Mouse (Mus musculus) midbrain, postnatal 0 days (tissue): ENCODE measurements at regions not wholly inside any gene's neighbourhood (a gene's known extent, or its start where the extent isn't known, plus 50 kb on each side); places are given as distances from the start of the nearest gene placed in this dataset.

Experiments
- ATAC-seq: fragments of 200-750 bp; cut with Nextera tagmentation; 2 replicates; pipeline ENCODE4 v1.8.0; 2017; ENCODE audit warnings: moderate number of reproducible peaks, mild to moderate bottlenecking, moderate TSS enrichment, moderate library complexity; ENCODE audit not compliant: low FRiP score
- DNase-seq: peaks from one replicate; pipeline ENCODE4 v3.0.0-alpha.2; 2015; ENCODE audit warnings: low spot score
- H3K27ac ChIP-seq: fragments of 300-500 bp; sonication (generic); 2 replicates; pipeline ENCODE4 v1.5.1; 2014; ENCODE audit warnings: low read depth, mild to moderate bottlenecking, low read length, mixed read lengths
- H3K27me3 ChIP-seq: fragments of 300-500 bp; sonication (generic); 2 replicates; pipeline ENCODE4 v1.6.1; 2014; ENCODE audit warnings: low read length, control low read depth, mixed read lengths; ENCODE audit not compliant: insufficient read depth
- H3K36me3 ChIP-seq: fragments of 300-500 bp; sonication (generic); 2 replicates; pipeline ENCODE4 v1.6.1; 2014; ENCODE audit warnings: low read length, control low read depth, mixed read lengths; ENCODE audit not compliant: insufficient read depth
- H3K4me1 ChIP-seq: fragments of 300-500 bp; sonication (generic); 2 replicates; pipeline ENCODE4 v1.6.1; 2014; ENCODE audit warnings: mild to moderate bottlenecking, control low read depth, antibody characterized with exemption, low read length, mixed read lengths; ENCODE audit not compliant: insufficient read depth
- H3K4me2 ChIP-seq: fragments of 300-500 bp; sonication (generic); 2 replicates; pipeline ENCODE4 v1.6.1; 2014; ENCODE audit warnings: low read depth, mild to moderate bottlenecking, low read length, mixed read lengths; ENCODE audit not compliant: poor library complexity, severe bottlenecking
- H3K4me3 ChIP-seq: fragments of 300-500 bp; sonication (generic); 2 replicates; pipeline ENCODE4 v1.5.1; 2014; ENCODE audit warnings: low read depth, mild to moderate bottlenecking, low read length, moderate library complexity
- H3K9ac ChIP-seq: fragments of 300-500 bp; sonication (generic); replicated peaks from 2 replicates; pipeline ENCODE4 v1.6.1; 2014; ENCODE audit warnings: mild to moderate bottlenecking, low read length, moderate library complexity, mixed read lengths; ENCODE audit not compliant: poor library complexity, severe bottlenecking
- H3K9me3 ChIP-seq: fragments of 300-500 bp; sonication (generic); 2 replicates; pipeline ENCODE4 v1.6.1; 2016; ENCODE audit warnings: low read length, control low read depth
- CTCF ChIP-seq: IDR thresholded peaks from 2 replicates; pipeline ENCODE4 v1.5.1; 2016; ENCODE audit warnings: antibody characterized with exemption, mild to moderate bottlenecking
- WGBS: fragments of 180-500 bp; shearing (Covaris S2); extraction: QIAGEN DNeasy Blood & Tissue Kit; methylation state at CpG from one replicate; pipeline ENCODE4 v1.1.7; 2014; 5-methylcytosine and 5-hydroxymethylcytosine counted together

DNA sequence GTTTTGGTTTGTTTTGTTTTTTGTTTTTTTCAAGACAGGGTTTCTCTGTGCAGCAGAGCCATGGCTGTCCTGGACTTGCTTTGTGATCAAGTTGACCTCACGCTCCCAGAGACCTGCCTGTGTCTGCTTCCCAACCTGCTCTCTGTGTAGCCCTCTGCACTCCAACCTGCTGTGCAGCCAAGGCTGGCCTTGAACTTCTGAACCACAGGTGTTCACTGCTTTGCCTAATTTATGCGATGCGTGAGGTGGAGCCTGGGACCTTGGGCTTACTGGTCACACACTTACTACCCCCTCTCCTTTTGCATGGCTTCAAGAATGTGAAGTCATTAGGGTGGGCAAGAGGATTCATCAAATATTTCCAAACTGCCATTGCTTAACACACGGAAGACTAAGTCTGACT lies 354.6 kb downstream of the Fam19a5 start:
- H3K9me3 ChIP-seq: no peaks in the 10 kb centered on the region
- DNase-seq: no peak
- no peak for ATAC-seq
- TF ChIP-seq CTCF: no peak
- H3K27me3 ChIP-seq: no peaks in the 10 kb centered on the region
- no peaks in the 10 kb centered on the region for H3K36me3 ChIP-seq
- H3K4me2 ChIP-seq: no peak overlapping the region
- H3K4me3 ChIP-seq: no peak overlapping the region
- 87% methylated on average over 4 of the region's 4 CpGs for WGBS
- H3K27ac ChIP-seq: no peak overlapping the region
- H3K4me1 ChIP-seq: no peaks in the 10 kb centered on the region
- no peak overlapping the region for H3K9ac ChIP-seq

DNA sequence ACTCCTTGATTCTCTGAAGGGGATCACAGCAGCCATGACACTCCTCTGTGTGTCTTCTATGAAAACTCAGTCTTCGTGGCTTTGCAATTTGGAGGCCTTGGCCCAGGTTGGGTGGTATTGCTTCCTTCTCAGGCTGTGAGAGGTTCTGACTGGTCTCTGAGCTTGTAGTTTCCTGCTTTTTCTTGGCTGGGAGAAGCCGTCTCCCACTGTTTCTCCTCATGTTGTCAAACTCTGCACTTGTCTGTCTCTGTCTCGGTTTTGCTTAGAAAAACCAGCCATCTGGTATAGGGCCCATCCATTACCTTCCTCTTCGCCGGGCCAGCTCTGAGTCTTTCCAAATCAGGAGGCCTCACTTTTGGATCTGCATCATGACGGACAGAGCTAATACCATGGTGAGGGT lies 360.3 kb downstream of the Fam19a5 start:
- DNase-seq (no peak), ATAC-seq (no peak)
- H3K4me3 ChIP-seq: no peak overlapping the region
- H3K4me1 ChIP-seq: no peaks in the 10 kb centered on the region
- no peak overlapping the region for H3K4me2 ChIP-seq
- no peaks in the 10 kb centered on the region for H3K9me3 ChIP-seq
- H3K27me3 ChIP-seq: no peaks in the 10 kb centered on the region
- no peak overlapping the region for H3K9ac ChIP-seq
- 91% methylated on average over 6 of the region's 6 CpGs for WGBS
- no peak for TF ChIP-seq CTCF
- H3K36me3 ChIP-seq: no peaks in the 10 kb centered on the region
- H3K27ac ChIP-seq: no peak overlapping the region

DNA sequence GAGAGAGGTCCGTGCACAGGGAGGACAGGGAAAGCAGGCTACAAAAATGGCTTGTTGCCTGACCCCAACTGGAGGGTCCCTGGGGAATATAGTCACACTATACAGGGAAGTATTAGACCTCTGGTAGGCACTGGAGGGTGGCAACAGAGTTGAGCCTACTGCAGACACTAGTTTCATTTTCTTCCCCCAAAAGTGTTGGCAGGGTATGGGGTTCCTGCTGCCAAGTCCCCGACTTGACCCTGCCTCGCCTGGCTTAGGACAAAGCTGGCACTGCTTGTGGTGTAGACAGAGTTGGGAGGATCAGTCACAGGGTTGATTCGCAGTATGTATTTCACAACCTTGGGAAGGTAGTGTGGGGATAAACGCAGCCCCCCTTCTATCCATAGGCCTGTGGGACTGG lies 362.2 kb downstream of the Fam19a5 start:
- H3K27ac ChIP-seq: no peak overlapping the region
- no peak overlapping the region for H3K4me2 ChIP-seq
- no peak overlapping the region for H3K9ac ChIP-seq
- TF ChIP-seq CTCF: no peak
- no peak overlapping the region for H3K4me3 ChIP-seq
- DNase-seq: peak; percentile 14
- no peaks in the 10 kb centered on the region for H3K27me3 ChIP-seq
- no peaks in the 10 kb centered on the region for H3K4me1 ChIP-seq
- no peaks in the 10 kb centered on the region for H3K36me3 ChIP-seq
- 83% methylated on average over 5 of the region's 5 CpGs for WGBS
- ATAC-seq: no peak
- no peaks in the 10 kb centered on the region for H3K9me3 ChIP-seq

DNA sequence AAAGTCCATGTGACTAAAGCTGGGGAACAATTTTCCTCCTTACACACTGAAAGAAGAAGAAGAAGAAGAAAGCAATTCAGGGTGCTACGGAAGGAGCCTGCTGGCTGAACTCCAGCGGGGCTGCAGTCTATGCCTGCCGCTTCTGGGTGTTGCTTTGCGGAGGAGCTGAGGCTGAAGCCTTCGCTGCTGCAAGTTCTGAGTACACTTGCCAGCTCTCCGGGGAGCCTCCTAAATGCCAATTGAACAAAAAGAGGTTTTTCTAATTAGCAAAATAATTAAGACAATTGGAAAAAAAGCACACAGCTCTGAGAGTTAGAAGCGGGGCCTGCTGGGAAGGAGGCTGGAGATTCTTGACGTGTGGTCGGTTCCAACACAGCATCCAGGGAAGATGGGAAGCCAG lies 378.0 kb downstream of the Fam19a5 start:
- DNase-seq (peak; percentile 52), ATAC-seq (no peak)
- Histone ChIP-seq H3K4me3 (no peak overlapping the region), H3K36me3 (no peaks in the 10 kb centered on the region), H3K9ac (no peak overlapping the region), H3K9me3 (no peaks in the 10 kb centered on the region), H3K4me2 (no peak overlapping the region), H3K27me3 (no peaks in the 10 kb centered on the region), H3K27ac (no peak overlapping the region), H3K4me1 (no peaks in the 10 kb centered on the region)
- WGBS: 45% methylated on average over 9 of the region's 9 CpGs
- TF ChIP-seq CTCF: no peak

DNA sequence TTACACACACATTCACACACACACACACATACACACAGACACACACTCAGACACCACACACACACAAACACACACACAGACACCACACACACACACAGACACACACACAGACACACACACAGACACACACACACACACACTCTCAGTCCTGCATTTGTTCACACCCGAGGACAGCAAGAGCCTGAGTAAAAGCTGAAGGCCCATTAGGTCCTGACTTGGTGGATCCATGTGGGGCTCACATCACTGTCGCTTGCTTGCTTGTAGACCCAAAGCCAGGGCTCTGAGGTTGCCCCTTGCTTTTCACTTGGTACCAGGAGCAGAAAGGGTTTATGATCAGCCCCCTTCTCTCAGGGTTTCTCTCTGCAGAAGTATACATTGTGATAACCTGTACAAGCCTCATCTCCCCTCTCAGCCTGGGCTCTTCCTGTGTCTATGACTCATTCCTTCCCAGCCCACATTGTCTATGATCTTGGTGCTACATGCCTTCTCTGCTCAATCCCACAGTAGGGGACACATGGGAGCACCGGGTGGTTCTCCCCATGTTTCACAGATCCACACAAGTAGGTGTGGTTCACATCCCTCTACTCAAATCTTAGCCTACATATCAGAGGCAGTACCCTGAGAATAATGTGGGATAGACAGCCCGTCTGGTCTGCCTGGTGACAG lies 378.8 kb downstream of the Fam19a5 start:
- TF ChIP-seq CTCF: no peak
- no peak overlapping the region for H3K27ac ChIP-seq
- H3K9ac ChIP-seq: no peak overlapping the region
- no peak overlapping the region for H3K4me2 ChIP-seq
- H3K27me3 ChIP-seq: no peaks in the 10 kb centered on the region
- no peaks in the 10 kb centered on the region for H3K4me1 ChIP-seq
- DNase-seq: no peak
- 87% methylated on average over 4 of the region's 4 CpGs for WGBS
- H3K4me3 ChIP-seq: no peak overlapping the region
- ATAC-seq: no peak
- no peaks in the 10 kb centered on the region for H3K36me3 ChIP-seq
- no peaks in the 10 kb centered on the region for H3K9me3 ChIP-seq

DNA sequence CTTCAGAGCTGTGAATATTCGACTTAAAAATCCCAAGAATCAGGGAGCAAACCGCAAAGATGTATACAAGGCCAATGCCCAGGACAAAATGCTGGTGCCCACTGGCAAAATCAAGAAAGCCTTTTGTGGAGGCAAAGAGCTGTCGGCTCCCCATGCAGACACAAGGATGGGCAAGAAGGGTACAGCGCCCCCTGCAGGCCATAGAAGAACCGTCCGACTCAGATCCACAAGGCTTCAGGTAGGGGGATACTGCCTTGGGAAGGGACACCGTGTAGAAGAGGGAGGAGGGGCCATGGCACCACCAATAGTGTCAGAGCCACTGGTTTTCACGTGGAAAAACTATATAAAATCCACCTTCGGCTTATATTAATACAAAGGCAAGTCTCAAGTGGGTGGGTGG lies 379.8 kb downstream of the Fam19a5 start:
- TF ChIP-seq CTCF: peak; percentile 52
- WGBS: 40% methylated on average over 9 of the region's 9 CpGs
- DNase-seq: no peak

More for the DNA sequence above, 379.8 kb downstream of the Fam19a5 start:
- H3K4me1 ChIP-seq: no peaks in the 10 kb centered on the region
- ATAC-seq: no peak
- no peaks in the 10 kb centered on the region for H3K27me3 ChIP-seq
- no peak overlapping the region for H3K4me3 ChIP-seq
- no peaks in the 10 kb centered on the region for H3K9me3 ChIP-seq
- no peak overlapping the region for H3K27ac ChIP-seq
- H3K4me2 ChIP-seq: no peak overlapping the region
- H3K9ac ChIP-seq: no peak overlapping the region
- no peaks in the 10 kb centered on the region for H3K36me3 ChIP-seq
